Mouse (Mus musculus): ENCODE data around the gene Peak1. TPM values are rescaled to one million over a fixed set of nuclear protein-coding genes. Genes with fewer than 3 reads are reported as not detected.

Peak1 gene
- polyA plus RNA-seq, 1 experiment from 2014 or later, result 5.5 TPM

DNA sequence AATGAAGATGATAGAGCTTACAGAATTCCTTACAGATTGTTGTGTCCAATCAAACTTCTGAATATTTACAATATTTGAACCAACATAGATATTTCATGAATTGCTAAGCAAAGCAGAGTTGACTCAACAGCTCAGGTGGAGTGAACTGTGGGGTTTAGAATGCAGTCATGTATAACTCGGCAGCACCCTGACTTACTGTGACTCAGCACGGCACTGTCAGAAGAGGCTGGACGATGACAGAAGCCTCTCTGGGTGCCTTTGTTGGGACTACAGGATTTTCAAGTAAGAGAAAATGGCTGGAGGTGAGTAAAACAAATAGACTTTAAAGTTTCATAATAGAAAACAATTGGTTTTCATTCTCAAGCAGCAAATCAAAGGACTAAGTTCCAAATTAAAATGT lies 25.0 kb downstream of the Peak1 start:
- 83% methylated on average over 3 of the region's 3 CpGs for WGBS
- Histone ChIP-seq H3K4me1 (replicated peaks; ENCODE audit: control insufficient read depth, insufficient read depth, low read length) (no peaks in the 10 kb centered on the region), H3K4me3 (replicated peaks; ENCODE audit: low read length) (no peak overlapping the region), H3K9ac (replicated peaks; ENCODE audit: low read depth, low read length) (no peak overlapping the region), H3K27ac (ENCODE audit: low read length) (no peak overlapping the region), H3K36me3 (ENCODE audit: control insufficient read depth, insufficient read depth) (no peaks in the 10 kb centered on the region), H3K27me3 (replicated peaks; ENCODE audit: control insufficient read depth, insufficient read depth, low read length) (no peaks in the 10 kb centered on the region), H3K9me3 (ENCODE audit: control insufficient read depth, low read length) (no peaks in the 10 kb centered on the region), H3K4me2 (ENCODE audit: low read length) (no peak overlapping the region)
- ATAC-seq, result no peak

DNA sequence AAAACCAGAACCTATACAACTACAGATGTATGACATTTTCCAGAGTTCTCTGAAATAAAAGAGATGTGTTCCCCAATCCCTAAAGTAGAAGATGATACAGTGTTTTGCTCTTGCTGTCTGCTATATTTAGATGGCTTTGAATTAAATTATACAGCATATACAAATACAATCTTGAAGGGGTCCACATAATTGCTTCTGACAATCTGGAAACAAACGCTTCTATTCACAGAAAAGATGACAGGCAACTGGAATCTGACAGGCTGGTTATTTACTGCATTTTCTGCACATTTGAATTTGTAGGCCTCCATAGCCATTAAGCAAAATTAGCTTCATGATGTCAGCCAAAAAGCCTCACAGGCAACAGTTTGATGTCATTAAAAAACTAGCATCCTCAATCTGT lies 35.1 kb downstream of the Peak1 start:
- no peaks in the 10 kb centered on the region for H3K27me3 ChIP-seq (replicated peaks; ENCODE audit: control insufficient read depth, insufficient read depth, low read length)
- no peaks in the 10 kb centered on the region for H3K36me3 ChIP-seq (ENCODE audit: control insufficient read depth, insufficient read depth)
- H3K4me2 ChIP-seq (ENCODE audit: low read length), result no peak overlapping the region
- no peaks in the 10 kb centered on the region for H3K4me1 ChIP-seq (replicated peaks; ENCODE audit: control insufficient read depth, insufficient read depth, low read length)
- no peak overlapping the region; the same call in 1 of the 2 replicates for H3K27ac ChIP-seq (ENCODE audit: low read length)
- no peak overlapping the region for H3K4me3 ChIP-seq (replicated peaks; ENCODE audit: low read length)
- WGBS, result 33% methylated on average over 1 of the region's 1 CpGs
- no peak overlapping the region for H3K9ac ChIP-seq (replicated peaks; ENCODE audit: low read depth, low read length)
- no peaks in the 10 kb centered on the region for H3K9me3 ChIP-seq (ENCODE audit: control insufficient read depth, low read length)
- ATAC-seq, result peak; percentile 67

DNA sequence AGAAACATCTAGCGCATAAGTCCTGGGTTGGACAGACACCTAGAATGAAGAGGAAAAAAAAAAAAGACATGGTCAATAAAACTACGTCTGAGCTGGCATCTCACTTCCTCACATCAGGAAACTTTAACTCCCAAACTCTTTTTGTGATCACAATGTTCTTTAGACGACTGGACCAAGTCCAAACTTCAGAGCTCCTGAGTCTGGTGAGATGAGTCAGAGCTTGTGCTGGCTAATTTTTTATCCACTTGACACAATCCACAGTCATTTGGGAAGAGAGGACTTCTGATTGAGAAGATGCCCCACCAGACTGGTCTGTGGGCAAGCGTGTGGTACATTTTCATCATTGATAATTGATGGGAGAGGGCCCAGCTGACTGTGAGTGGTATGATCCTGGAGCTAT lies 43.5 kb downstream of the Peak1 start:
- Histone ChIP-seq H3K4me3 (replicated peaks; ENCODE audit: low read length) (no peak overlapping the region), H3K27ac (ENCODE audit: low read length) (no peak overlapping the region), H3K36me3 (ENCODE audit: control insufficient read depth, insufficient read depth) (no peaks in the 10 kb centered on the region), H3K9ac (replicated peaks; ENCODE audit: low read depth, low read length) (no peak overlapping the region), H3K4me2 (ENCODE audit: low read length) (no peak overlapping the region), H3K4me1 (replicated peaks; ENCODE audit: control insufficient read depth, insufficient read depth, low read length) (no peaks in the 10 kb centered on the region), H3K9me3 (ENCODE audit: control insufficient read depth, low read length) (no peaks in the 10 kb centered on the region), H3K27me3 (replicated peaks; ENCODE audit: control insufficient read depth, insufficient read depth, low read length) (no peaks in the 10 kb centered on the region)
- no peak for ATAC-seq
- WGBS, result 75% methylated on average over 4 of the region's 4 CpGs

DNA sequence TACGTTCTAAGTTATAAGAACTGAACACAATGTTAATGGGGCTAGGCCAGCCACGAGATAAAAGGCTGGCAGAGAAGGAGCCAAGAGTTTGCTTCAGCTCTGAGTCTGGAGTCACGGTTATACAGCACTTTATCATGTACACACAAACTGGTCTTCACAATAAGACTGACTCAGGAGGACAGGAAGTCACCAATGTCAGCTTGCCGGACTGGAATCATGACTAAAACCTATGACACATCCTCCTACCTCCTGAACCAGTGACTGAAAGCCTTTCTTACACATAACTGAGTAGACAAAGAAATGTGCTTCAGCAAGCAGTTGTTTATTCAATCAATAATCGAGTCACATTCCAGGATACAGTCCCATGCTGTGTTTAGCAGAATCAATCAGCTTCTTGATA lies 47.2 kb downstream of the Peak1 start:
- no peak for ATAC-seq

DNA sequence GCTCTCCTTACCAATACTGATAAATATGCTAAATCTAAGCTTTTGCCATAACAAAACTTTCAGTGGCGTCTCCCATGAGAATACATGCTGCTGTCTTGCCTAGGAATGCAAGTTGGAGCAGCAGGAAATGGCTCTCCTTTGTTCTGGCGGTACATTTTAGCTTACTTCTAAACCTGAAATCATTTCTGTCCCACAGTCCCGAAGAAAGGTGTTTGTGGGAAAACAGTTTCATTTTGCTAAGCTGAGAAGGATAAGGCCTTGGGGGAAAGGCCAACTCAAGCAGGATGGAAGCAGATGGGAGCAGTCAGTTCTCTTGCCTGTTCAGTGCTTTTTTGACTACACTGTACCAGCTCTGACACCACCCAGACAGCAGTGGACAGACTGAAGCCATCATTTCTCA lies 49.1 kb downstream of the Peak1 start:
- ATAC-seq, result no peak
- no peaks in the 10 kb centered on the region for H3K27me3 ChIP-seq (replicated peaks; ENCODE audit: control insufficient read depth, insufficient read depth, low read length)
- no peaks in the 10 kb centered on the region for H3K36me3 ChIP-seq (ENCODE audit: control insufficient read depth, insufficient read depth)
- no peak overlapping the region for H3K9ac ChIP-seq (replicated peaks; ENCODE audit: low read depth, low read length)
- no peaks in the 10 kb centered on the region for H3K9me3 ChIP-seq (ENCODE audit: control insufficient read depth, low read length)
- WGBS, result 72% methylated on average over 3 of the region's 3 CpGs
- H3K4me1 ChIP-seq (replicated peaks; ENCODE audit: control insufficient read depth, insufficient read depth, low read length), result no peaks in the 10 kb centered on the region
- H3K4me2 ChIP-seq (ENCODE audit: low read length), result no peak overlapping the region
- no peak overlapping the region for H3K4me3 ChIP-seq (replicated peaks; ENCODE audit: low read length)
- no peak overlapping the region for H3K27ac ChIP-seq (ENCODE audit: low read length)

More for the DNA sequence above, 47.2 kb downstream of the Peak1 start:
- H3K9ac ChIP-seq (replicated peaks; ENCODE audit: low read depth, low read length), result no peak overlapping the region
- H3K9me3 ChIP-seq (ENCODE audit: control insufficient read depth, low read length), result no peaks in the 10 kb centered on the region
- H3K4me1 ChIP-seq (replicated peaks; ENCODE audit: control insufficient read depth, insufficient read depth, low read length), result no peaks in the 10 kb centered on the region
- no peak overlapping the region for H3K4me2 ChIP-seq (ENCODE audit: low read length)
- no peak overlapping the region for H3K4me3 ChIP-seq (replicated peaks; ENCODE audit: low read length)
- WGBS, result 55% methylated on average over 5 of the region's 5 CpGs
- no peaks in the 10 kb centered on the region for H3K27me3 ChIP-seq (replicated peaks; ENCODE audit: control insufficient read depth, insufficient read depth, low read length)
- no peak overlapping the region for H3K27ac ChIP-seq (ENCODE audit: low read length)
- no peaks in the 10 kb centered on the region for H3K36me3 ChIP-seq (ENCODE audit: control insufficient read depth, insufficient read depth)

DNA sequence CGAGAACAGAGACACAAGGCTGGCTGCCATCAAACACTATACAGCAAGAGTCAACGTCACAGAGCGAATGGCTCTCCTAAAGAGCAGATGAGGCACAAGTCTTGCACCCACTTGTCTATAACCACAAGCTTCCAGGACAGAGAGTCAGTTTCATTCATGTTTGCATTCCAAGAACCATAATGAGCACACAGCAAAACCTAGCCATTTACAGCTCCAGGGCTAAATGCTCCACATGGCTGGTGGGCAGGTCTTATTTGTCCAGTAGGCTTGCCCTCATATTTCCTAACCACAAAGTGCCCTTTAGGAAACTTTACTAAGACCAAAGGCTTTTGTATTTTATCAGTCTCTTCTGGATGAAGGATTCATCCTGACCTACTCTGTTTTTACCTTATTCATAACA lies 54.6 kb downstream of the Peak1 start:
- no peaks in the 10 kb centered on the region for H3K36me3 ChIP-seq (ENCODE audit: control insufficient read depth, insufficient read depth)
- no peak overlapping the region for H3K27ac ChIP-seq (ENCODE audit: low read length)
- no peaks in the 10 kb centered on the region for H3K9me3 ChIP-seq (ENCODE audit: control insufficient read depth, low read length)
- H3K27me3 ChIP-seq (replicated peaks; ENCODE audit: control insufficient read depth, insufficient read depth, low read length), result no peaks in the 10 kb centered on the region
- no peaks in the 10 kb centered on the region for H3K4me1 ChIP-seq (replicated peaks; ENCODE audit: control insufficient read depth, insufficient read depth, low read length)
- no peak overlapping the region for H3K4me3 ChIP-seq (replicated peaks; ENCODE audit: low read length)
- 97% methylated on average over 3 of the region's 3 CpGs for WGBS
- no peak overlapping the region for H3K9ac ChIP-seq (replicated peaks; ENCODE audit: low read depth, low read length)
- H3K4me2 ChIP-seq (ENCODE audit: low read length), result no peak overlapping the region
- no peak for ATAC-seq

DNA sequence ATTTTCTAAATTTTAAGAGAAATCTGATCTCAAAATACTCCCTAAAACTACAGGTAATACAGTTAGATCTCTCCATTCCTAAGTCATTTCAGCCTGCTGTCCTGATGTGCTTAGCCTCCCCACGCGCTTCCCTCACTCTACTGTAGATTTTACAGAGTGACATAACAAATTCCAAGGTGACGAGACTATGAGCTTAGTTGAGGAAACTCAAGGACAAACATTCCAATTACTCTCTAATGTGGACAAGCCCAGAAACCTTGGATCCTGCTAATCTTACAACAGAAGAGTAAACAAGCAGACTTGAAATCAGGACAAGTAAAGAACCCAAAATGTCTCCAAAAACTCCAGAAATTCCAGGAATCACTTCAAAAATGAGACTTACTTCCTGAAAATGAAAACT lies 58.6 kb downstream of the Peak1 start:
- Histone ChIP-seq H3K9me3 (ENCODE audit: control insufficient read depth, low read length) (no peaks in the 10 kb centered on the region), H3K36me3 (ENCODE audit: control insufficient read depth, insufficient read depth) (no peaks in the 10 kb centered on the region), H3K27me3 (replicated peaks; ENCODE audit: control insufficient read depth, insufficient read depth, low read length) (no peaks in the 10 kb centered on the region), H3K9ac (replicated peaks; ENCODE audit: low read depth, low read length) (no peak overlapping the region), H3K4me3 (replicated peaks; ENCODE audit: low read length) (no peak overlapping the region), H3K4me1 (replicated peaks; ENCODE audit: control insufficient read depth, insufficient read depth, low read length) (no peaks in the 10 kb centered on the region), H3K27ac (ENCODE audit: low read length) (no peak overlapping the region), H3K4me2 (ENCODE audit: low read length) (no peak overlapping the region)
- 89% methylated on average over 3 of the region's 3 CpGs for WGBS
- ATAC-seq, result no peak

DNA sequence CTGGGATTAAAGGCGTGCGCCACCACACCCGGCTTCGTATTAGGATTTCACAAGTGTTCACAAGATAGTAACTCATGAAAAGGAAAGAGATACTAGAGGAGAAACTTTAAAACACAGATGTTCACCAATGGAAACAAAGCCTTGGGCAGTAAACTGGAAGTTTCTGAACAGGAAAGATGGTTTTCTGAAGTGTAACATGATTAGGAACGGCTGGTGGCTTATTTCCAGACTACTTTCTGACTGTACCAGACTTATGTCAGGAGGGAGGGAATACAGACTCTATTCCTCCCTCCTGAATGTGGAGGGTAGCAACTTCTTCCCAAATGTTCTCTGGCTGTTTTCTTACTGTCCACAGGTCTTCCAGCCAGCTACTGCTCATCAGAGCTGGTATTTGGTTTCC lies 62.7 kb downstream of the Peak1 start:
- Histone ChIP-seq H3K9me3 (ENCODE audit: control insufficient read depth, low read length) (no peaks in the 10 kb centered on the region), H3K27me3 (replicated peaks; ENCODE audit: control insufficient read depth, insufficient read depth, low read length) (no peaks in the 10 kb centered on the region), H3K4me2 (ENCODE audit: low read length) (no peak overlapping the region), H3K9ac (replicated peaks; ENCODE audit: low read depth, low read length) (no peak overlapping the region), H3K27ac (ENCODE audit: low read length) (no peak overlapping the region), H3K36me3 (ENCODE audit: control insufficient read depth, insufficient read depth) (no peaks in the 10 kb centered on the region), H3K4me3 (replicated peaks; ENCODE audit: low read length) (no peak overlapping the region), H3K4me1 (replicated peaks; ENCODE audit: control insufficient read depth, insufficient read depth, low read length) (no peaks in the 10 kb centered on the region)
- no peak for ATAC-seq
- WGBS, result 92% methylated on average over 5 of the region's 5 CpGs

DNA sequence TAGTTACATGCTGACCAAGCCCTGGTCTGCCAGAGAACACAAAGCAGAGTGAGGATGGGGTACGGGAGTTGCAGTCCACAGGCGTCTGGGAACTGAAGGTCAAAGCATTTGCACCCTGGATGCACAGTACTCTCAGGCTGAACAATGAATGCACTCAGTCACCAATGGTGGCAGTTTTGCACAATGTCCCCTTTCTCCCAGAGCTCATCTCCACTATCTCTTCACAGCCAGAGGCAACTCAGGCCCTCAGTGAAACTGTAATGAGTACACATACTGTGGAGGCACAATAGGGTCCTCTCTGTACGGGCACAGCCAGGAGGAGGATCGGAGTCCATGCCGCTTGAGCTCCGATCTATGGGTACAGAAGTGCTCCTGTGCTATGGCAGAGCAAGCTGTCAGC lies 71.5 kb downstream of the Peak1 start:
- no peak overlapping the region for H3K27ac ChIP-seq (ENCODE audit: low read length)
- H3K4me3 ChIP-seq (replicated peaks; ENCODE audit: low read length), result no peak overlapping the region
- no peak for ATAC-seq
- no peaks in the 10 kb centered on the region for H3K27me3 ChIP-seq (replicated peaks; ENCODE audit: control insufficient read depth, insufficient read depth, low read length)
- no peaks in the 10 kb centered on the region for H3K4me1 ChIP-seq (replicated peaks; ENCODE audit: control insufficient read depth, insufficient read depth, low read length)
- H3K9ac ChIP-seq (replicated peaks; ENCODE audit: low read depth, low read length), result no peak overlapping the region
- no peaks in the 10 kb centered on the region for H3K36me3 ChIP-seq (ENCODE audit: control insufficient read depth, insufficient read depth)
- 75% methylated on average over 6 of the region's 6 CpGs for WGBS
- H3K9me3 ChIP-seq (ENCODE audit: control insufficient read depth, low read length), result no peaks in the 10 kb centered on the region
- H3K4me2 ChIP-seq (ENCODE audit: low read length), result no peak overlapping the region

DNA sequence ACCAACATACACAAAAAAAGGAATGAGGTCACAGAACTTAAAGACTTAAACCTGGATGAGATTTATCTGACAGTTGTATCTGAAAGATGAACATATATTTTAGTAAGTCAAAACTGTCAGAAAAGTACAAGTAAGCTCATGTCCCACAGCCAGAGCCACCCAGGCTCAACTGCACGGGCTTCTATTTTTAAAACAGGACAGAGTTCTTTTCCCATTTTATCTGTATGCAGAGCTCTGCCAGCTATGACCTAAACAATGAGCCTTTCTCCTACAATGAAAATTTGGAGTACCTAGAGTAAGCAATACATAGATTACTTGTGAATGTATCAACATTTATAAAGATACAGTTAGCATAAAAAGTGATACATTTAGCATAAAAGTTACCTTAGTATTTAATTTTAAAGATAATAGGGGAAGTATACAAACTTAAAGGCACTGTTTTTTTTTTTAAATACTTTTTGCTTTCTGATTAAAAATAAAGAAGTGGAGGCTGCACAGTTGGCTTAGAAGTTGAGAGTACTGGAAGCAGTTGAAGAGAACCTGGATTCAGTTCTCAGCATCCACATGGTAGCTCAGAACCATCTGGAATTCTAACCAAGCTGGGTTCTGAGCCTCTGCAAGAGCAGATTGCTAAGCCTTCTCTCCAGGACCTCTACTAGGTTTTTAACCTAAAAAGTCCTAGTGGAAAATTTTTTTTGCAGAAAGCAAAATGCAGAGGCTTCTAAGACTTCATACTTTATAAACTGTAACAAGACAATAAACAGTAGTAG lies 78.3 kb downstream of the Peak1 start:
- H3K27me3 ChIP-seq (replicated peaks; ENCODE audit: control insufficient read depth, insufficient read depth, low read length), result no peaks in the 10 kb centered on the region
- H3K4me1 ChIP-seq (replicated peaks; ENCODE audit: control insufficient read depth, insufficient read depth, low read length), result no peaks in the 10 kb centered on the region
- no peak for ATAC-seq
- H3K4me2 ChIP-seq (ENCODE audit: low read length), result no peak overlapping the region
- no peaks in the 10 kb centered on the region for H3K9me3 ChIP-seq (ENCODE audit: control insufficient read depth, low read length)
- H3K4me3 ChIP-seq (replicated peaks; ENCODE audit: low read length), result no peak overlapping the region
- H3K36me3 ChIP-seq (ENCODE audit: control insufficient read depth, insufficient read depth), result no peaks in the 10 kb centered on the region
- 76% methylated on average over 1 of the region's 1 CpGs for WGBS
- no peak overlapping the region for H3K27ac ChIP-seq (ENCODE audit: low read length)
- no peak overlapping the region for H3K9ac ChIP-seq (replicated peaks; ENCODE audit: low read depth, low read length)

Data from forebrain, embryonic 16.5 days (tissue).